Mouse (Mus musculus) neural tube, embryonic 13.5 days (tissue): ENCODE results near the gene Slc35c2. TPM values are rescaled to one million over a fixed set of nuclear protein-coding genes. Genes with fewer than 3 reads are reported as not detected.

Experiments used
- ATAC-seq: fragments of 200-750 bp; cut with Nextera tagmentation; 2 replicates; pipeline ENCODE4 v1.8.0; 2017; ENCODE audit warnings: low read depth, mild to moderate bottlenecking, moderate TSS enrichment, moderate library complexity
- H3K27ac ChIP-seq: fragments of 300-500 bp; sonication (generic); replicated peaks from 2 replicates; pipeline ENCODE4 v1.5.1; 2015; ENCODE audit warnings: moderate library complexity, mild to moderate bottlenecking, inconsistent platforms
- H3K27me3 ChIP-seq: fragments of 300-500 bp; sonication (generic); 2 replicates; pipeline ENCODE4 v1.6.1; 2015; ENCODE audit warnings: mild to moderate bottlenecking, inconsistent platforms
- H3K36me3 ChIP-seq: fragments of 300-500 bp; sonication (generic); 2 replicates; pipeline ENCODE4 v1.6.1; 2015; ENCODE audit warnings: mild to moderate bottlenecking, inconsistent platforms
- H3K4me1 ChIP-seq: fragments of 300-500 bp; sonication (generic); replicated peaks from 2 replicates; pipeline ENCODE4 v1.6.1; 2015; ENCODE audit warnings: inconsistent platforms
- H3K4me2 ChIP-seq: fragments of 300-500 bp; sonication (generic); 2 replicates; pipeline ENCODE4 v1.6.1; 2015; ENCODE audit warnings: inconsistent platforms, mild to moderate bottlenecking, moderate library complexity
- H3K4me3 ChIP-seq: fragments of 300-500 bp; sonication (generic); 2 replicates; pipeline ENCODE4 v1.5.1; 2015; ENCODE audit warnings: mild to moderate bottlenecking, inconsistent platforms
- H3K9ac ChIP-seq: fragments of 300-500 bp; sonication (generic); 2 replicates; pipeline ENCODE4 v1.6.1; 2015; ENCODE audit warnings: moderate library complexity, mild to moderate bottlenecking, inconsistent platforms
- H3K9me3 ChIP-seq: fragments of 300-500 bp; sonication (generic); 2 replicates; pipeline ENCODE4 v1.6.1; 2016; ENCODE audit warnings: inconsistent platforms
- WGBS: fragments of 180-500 bp; shearing (Covaris S2); methylation state at CpG from one replicate; pipeline ENCODE4 v1.1.7; 2015; 5-methylcytosine and 5-hydroxymethylcytosine counted together
- polyA plus RNA-seq: library from polyadenylated mRNA; unstranded; fragments of >200 nt; fragmentation: Nextera tagmentation; extraction: Ambion mirVana; gene quantifications from 2 replicates; pipeline ENCODE4 v1.2.1, GENCODE M21; 2015

Slc35c2 gene
- 51.3 and 57.3 TPM in 2 replicates for polyA plus RNA-seq

DNA sequence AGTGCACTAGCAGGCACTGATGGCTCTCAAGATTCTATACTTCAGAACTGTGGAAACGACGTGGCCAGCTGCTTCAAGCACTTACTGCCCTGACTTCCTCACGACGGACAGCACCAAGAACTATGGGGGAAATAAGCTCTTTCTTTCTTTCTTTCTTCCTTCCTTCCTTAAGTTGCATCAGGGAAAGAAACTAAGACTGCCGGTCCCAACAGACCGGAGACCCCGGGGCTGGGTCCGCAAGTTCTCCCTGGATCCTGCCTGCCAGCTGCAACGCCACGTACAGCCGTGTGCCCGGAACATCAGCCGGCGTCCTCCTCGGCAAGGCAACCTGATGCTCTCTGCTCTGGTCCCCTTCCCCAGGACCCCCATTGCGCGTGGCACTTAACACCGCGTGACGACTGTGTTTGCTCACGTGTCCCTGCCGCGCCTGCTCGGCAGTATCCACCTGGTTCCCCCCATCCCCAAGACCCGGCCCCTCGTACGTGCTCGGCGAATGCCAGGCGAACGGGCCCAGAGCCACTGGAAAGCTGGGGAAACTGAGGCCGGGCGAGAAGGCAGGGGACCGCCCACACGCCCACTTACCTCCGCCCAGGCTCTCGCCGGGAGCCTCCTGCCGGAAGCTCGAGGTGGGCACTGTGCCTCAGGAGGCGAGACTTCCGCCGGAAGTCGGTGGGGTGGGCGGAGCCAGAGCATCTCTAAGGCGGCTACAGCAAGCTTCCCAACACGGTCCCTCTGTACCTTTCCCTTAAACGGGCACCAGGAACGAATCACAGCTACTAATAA is at the start of gene Slc35c2:
TSS of gene Slc35c2 (minus strand) at position 668 of the 783 bp plus-strand sequence.
- peaks cover 43% of the 10 kb centered on the region for H3K36me3 ChIP-seq
- 1% methylated on average over 49 of the region's 49 CpGs for WGBS
- peak within 1 kb of the TSS; percentile 63 for H3K4me3 ChIP-seq
- H3K9ac ChIP-seq = peak within 1 kb of the TSS; percentile 75
- no peaks in the 10 kb centered on the region for H3K27me3 ChIP-seq
- no peaks in the 10 kb centered on the region for H3K9me3 ChIP-seq
- peak within 1 kb of the TSS; percentile 88 for H3K4me2 ChIP-seq
- peak; percentile 95 for ATAC-seq
- peaks cover 33% of the 10 kb centered on the region for H3K4me1 ChIP-seq
- H3K27ac ChIP-seq = peak within 1 kb of the TSS; percentile 82

DNA sequence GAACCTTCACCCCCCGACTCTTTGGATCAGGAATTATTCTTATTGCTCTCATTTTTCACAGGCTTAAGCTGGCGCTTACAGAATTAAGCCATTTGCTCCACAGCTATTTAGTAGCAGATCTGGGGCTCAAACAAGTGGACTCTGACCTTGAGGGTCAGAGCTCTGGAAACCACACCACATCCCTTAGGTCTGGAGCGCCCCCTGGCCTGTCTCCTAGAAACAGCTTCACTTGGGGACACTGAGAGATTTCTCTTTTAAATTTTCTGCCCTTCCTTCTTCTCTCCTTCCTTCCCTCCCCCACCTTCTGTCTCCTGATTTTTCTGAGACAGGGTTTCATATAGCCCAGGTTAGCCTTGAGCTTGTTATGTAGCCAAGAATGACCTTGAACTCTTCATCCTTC is 49.5 kb upstream of the Slc35c2 start:
- peaks cover 6% of the 10 kb centered on the region; the same call in 1 of the 2 replicates for H3K4me1 ChIP-seq
- H3K9me3 ChIP-seq = no peaks in the 10 kb centered on the region
- ATAC-seq = no peak
- H3K27ac ChIP-seq = no peak overlapping the region
- H3K4me2 ChIP-seq = no peak overlapping the region
- H3K36me3 ChIP-seq = no peaks in the 10 kb centered on the region
- peaks cover 10% of the 10 kb centered on the region for H3K27me3 ChIP-seq
- no peak overlapping the region for H3K4me3 ChIP-seq
- WGBS = 35% methylated on average over 3 of the region's 3 CpGs
- no peak overlapping the region for H3K9ac ChIP-seq

DNA sequence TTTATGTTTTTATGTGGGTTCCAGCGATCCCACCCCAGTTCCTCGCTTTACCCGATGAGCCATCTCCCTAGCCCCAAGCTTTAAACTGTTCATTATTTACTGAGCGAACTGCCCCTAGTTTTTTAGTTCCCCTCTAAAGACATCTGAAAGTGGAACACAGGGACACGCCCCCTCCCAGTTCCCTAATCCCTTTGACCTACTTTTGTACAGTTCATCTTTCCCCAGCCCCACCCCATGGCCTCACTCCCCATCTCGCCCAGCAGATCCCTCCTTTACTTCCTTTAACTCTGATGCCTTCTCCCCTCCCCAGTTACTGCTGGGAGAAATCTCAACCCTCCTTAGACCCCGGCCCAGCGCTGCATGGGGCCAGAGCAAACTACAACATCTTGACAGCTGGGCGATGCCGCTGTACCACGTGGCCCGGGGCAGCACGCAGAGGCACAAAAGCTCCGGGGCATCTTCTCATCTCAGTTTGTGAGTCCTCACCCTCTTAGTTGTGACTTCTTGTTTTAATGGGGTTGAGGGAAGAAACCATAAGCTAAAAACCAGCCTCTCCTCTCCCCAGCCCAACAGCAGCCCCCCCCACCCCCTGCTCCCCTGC is 45.0 kb upstream of the Slc35c2 start:
- no peak overlapping the region for H3K4me2 ChIP-seq
- no peaks in the 10 kb centered on the region for H3K36me3 ChIP-seq
- ATAC-seq = no peak
- no peak overlapping the region for H3K4me3 ChIP-seq
- H3K4me1 ChIP-seq = peaks cover 11% of the 10 kb centered on the region
- H3K27me3 ChIP-seq = peaks cover 16% of the 10 kb centered on the region
- no peak overlapping the region for H3K27ac ChIP-seq
- H3K9me3 ChIP-seq = no peaks in the 10 kb centered on the region
- WGBS = 46% methylated on average over 14 of the region's 14 CpGs
- H3K9ac ChIP-seq = no peak overlapping the region

DNA sequence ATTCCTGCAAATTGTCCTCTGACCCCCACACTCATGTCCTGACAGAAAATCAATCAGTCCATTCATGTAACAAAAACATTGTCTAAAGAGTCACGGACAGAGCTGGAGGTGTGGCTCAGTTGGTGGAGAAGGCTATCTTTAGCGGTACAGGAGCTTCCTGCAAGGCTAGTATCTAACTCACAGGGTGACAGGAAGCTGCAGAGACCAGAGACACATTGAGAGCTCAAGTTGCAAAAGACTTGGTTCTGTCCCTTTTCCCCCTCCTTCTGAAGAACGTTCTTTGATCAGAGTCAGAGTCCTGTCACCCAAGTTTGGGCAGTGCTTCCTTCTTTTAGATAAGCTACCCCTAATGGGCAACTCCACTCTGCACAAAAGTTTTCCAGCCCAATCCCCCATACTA is 42.0 kb upstream of the Slc35c2 start:
- Histone ChIP-seq H3K36me3 (no peaks in the 10 kb centered on the region), H3K9me3 (no peaks in the 10 kb centered on the region), H3K4me1 (peaks cover 26% of the 10 kb centered on the region), H3K9ac (no peak overlapping the region), H3K4me3 (no peak overlapping the region), H3K27ac (no peak overlapping the region), H3K27me3 (peaks cover 16% of the 10 kb centered on the region), H3K4me2 (no peak overlapping the region)
- 51% methylated on average over 3 of the region's 3 CpGs for WGBS
- no peak for ATAC-seq

DNA sequence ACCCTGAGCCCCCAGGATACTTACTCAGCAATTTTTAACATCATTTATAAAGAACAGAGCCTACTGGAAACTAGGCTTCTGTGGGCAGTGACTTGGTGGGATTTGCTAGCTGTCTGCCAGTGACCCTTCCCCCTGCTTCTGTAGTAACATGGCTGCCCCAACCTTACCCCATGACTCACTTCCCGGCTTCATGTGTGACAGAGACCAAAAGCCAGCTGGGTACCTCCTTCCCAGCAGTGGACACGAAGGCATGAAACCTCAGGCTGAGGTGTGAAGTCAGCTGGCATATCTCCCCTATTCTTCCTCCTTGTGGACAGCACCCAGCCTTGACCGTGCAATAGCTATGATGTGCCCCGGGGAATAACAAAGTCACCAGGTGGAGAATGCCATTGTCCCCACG is 41.1 kb upstream of the Slc35c2 start:
- H3K27ac ChIP-seq = no peak overlapping the region
- 83% methylated on average over 5 of the region's 5 CpGs for WGBS

DNA sequence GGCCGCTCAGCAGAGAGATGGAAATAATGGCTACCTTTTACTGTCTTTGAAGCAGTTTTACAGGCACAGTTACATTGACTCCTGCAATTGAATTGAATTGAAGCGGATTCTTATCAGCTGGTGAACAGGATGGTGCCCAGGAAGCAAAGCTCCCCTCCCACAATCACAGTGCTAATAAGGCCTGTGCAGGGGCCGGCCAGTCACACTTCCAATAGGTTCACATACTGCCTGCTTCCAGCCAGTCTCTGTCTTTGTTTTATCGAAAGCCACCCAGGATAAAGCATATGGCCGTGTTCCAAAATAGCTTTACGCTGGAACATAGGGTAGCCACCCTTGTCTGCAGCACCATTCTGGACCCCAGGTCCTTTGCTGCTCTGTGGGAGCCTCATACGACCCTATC is 39.7 kb upstream of the Slc35c2 start:
- Histone ChIP-seq H3K4me2 (peak overlapping the region; percentile 98), H3K9me3 (no peaks in the 10 kb centered on the region), H3K4me1 (peaks cover 42% of the 10 kb centered on the region), H3K9ac (peak overlapping the region; percentile 73), H3K36me3 (no peaks in the 10 kb centered on the region), H3K4me3 (peak overlapping the region; percentile 94), H3K27ac (peak overlapping the region; percentile 94), H3K27me3 (peaks cover 18% of the 10 kb centered on the region)
- no peak for ATAC-seq
- 13% methylated on average over 7 of the region's 7 CpGs for WGBS

More for the DNA sequence above, 41.1 kb upstream of the Slc35c2 start:
- no peak overlapping the region for H3K9ac ChIP-seq
- peaks cover 36% of the 10 kb centered on the region for H3K4me1 ChIP-seq
- no peak overlapping the region for H3K4me3 ChIP-seq
- no peaks in the 10 kb centered on the region for H3K9me3 ChIP-seq
- H3K27me3 ChIP-seq = peaks cover 23% of the 10 kb centered on the region
- ATAC-seq = no peak
- H3K4me2 ChIP-seq = no peak overlapping the region
- no peaks in the 10 kb centered on the region for H3K36me3 ChIP-seq

DNA sequence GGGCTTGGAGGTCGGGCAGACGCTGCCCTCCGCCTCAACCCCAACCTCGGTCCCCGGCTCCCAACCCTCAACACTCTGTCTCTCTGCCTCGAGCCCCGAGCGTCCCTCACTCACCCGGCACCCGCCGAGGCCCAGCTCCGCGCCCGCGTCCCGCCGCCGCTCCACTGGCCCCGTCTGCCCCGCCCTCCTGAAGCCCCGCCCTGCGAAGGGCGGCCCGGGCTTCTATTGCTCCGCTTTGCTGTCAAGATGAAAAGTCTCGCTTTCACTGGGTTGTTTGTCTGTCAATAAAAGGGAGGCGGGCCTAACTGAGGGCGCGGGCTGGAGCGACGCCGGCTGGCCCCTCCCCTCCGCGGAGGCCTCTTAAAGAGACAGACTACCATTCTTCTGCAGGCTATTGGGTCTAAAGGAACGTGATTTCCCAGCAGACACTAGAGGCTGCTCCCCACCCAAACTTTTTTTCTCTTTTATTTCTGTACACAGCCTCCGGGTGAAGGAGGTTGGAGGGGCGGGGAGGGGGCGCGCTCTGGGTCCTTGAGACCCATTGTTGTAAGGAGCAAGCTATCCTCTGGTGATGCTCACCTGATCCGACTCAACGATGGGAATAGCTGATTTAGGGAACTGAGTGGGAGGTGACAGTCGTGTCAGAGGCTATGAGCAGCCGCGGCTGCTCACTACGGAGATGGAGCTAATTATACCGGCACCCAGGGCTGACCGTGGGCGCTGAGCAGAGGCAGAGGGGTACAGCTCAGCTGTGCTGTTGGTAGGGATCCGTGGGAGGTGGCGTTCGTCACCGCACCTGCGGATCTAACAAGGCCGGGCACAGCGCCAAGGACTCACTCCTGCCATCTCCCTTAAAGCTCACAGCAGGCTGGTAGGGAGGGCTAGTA is 38.9 kb upstream of the Slc35c2 start, which contains the start of gene Elmo2:
TSS of gene Elmo2 (minus strand) at position 176 of the 887 bp plus-strand sequence.
- H3K9me3 ChIP-seq = no peaks in the 10 kb centered on the region
- H3K4me1 ChIP-seq = peaks cover 51% of the 10 kb centered on the region
- H3K27ac ChIP-seq = peak within 1 kb of the TSS; percentile 94
- peak within 1 kb of the TSS; percentile 96 for H3K9ac ChIP-seq
- peak within 1 kb of the TSS; percentile 98 for H3K4me2 ChIP-seq
- no peaks in the 10 kb centered on the region for H3K36me3 ChIP-seq
- ATAC-seq = peak; percentile 95
- WGBS = under 1% methylated on average over 55 of the region's 55 CpGs
- peaks cover 20% of the 10 kb centered on the region for H3K27me3 ChIP-seq
- H3K4me3 ChIP-seq = peak within 1 kb of the TSS; percentile 94

DNA sequence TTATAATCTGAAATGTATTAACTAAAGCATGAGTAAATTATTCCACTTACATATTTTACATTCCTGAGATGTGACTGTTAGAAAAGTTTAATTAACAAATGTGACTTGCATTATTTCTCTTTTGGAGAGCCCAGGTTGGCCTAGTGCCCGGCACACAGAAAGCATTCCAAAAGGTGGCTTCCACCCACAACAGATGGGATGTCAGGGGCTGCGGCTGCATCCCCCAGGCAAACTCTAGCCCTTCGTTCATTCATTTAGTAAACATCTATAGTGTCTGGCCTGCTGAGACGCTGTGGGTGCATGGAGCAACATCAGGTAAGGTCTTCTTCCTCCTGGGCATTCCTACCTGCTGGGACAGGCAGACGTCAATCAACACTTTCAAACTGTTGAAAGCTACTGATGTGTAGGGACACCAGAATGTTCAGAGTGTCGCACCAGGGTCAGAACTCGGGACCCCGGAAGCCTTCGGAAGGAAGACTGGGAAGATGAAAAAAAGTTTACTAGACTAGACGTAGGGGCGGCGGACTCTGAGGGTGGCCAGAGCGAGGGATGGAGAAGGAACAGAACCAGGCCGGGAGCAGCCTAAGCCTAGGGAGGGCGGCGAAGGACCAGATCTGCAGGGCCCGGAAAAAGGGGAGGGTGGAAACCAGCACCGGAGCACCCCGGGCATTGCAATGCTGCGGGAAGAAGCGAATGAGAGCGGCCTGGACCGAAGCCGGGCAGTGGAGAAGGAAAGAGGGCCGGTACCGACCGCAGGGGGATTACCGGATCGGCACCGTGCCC is 38.0 kb upstream of the Slc35c2 start:
- peak overlapping the region; percentile 94 for H3K4me3 ChIP-seq
- peak; percentile 51 for ATAC-seq
- no peaks in the 10 kb centered on the region for H3K36me3 ChIP-seq
- peaks cover 24% of the 10 kb centered on the region for H3K27me3 ChIP-seq
- no peaks in the 10 kb centered on the region for H3K9me3 ChIP-seq
- under 1% methylated on average over 30 of the region's 30 CpGs for WGBS
- H3K27ac ChIP-seq = peak overlapping the region; percentile 75
- peaks cover 59% of the 10 kb centered on the region for H3K4me1 ChIP-seq
- H3K4me2 ChIP-seq = peak overlapping the region; percentile 98
- peak overlapping the region; percentile 96 for H3K9ac ChIP-seq

DNA sequence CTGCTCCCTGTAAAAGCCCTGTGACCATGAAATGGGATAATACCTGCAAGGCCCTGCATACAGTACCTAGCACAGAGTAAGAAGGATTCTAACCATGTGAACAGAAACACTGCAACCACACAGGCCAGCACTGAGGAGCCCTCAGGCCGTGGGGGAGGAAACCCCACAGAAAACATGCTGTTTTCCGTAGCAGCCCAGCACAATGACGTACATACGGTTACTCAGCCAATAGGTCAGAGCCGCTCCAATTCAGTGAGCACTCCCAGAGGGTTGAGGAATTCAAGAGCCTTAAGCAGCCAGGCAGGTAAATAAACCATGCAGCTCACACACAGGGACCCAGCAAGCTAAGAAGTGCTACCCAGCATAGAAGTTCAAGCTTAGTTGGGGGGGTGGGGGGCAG is 36.3 kb upstream of the Slc35c2 start:
- H3K9me3 ChIP-seq = no peaks in the 10 kb centered on the region
- no peak overlapping the region for H3K27ac ChIP-seq
- peaks cover 26% of the 10 kb centered on the region for H3K27me3 ChIP-seq
- no peaks in the 10 kb centered on the region for H3K36me3 ChIP-seq
- peaks cover 74% of the 10 kb centered on the region for H3K4me1 ChIP-seq
- peak overlapping the region; percentile 96; the same call in 1 of the 2 replicates for H3K9ac ChIP-seq
- no peak for ATAC-seq
- peak overlapping the region; percentile 98 for H3K4me2 ChIP-seq
- WGBS = 21% methylated on average over 5 of the region's 5 CpGs
- H3K4me3 ChIP-seq = no peak overlapping the region

DNA sequence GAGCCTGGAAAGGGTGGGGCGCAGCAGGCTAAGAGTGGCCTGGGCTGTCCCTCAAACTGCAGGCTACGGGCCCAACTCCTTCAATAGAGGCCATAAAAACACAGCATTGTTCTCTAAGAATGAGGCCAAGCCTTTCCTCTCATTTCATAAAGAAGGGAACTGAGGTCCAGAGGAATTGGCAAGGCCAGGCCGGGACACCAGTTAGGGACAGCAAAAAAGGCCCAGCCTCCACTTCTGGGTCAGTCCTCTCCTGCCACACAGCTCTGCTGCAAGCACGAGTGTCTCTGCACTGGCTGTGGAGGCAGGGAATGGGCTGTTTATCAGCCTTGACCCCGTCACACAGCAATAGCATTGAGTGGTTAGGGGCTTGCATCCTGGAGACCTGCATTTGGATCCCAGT is 35.8 kb upstream of the Slc35c2 start:
- H3K9me3 ChIP-seq = no peaks in the 10 kb centered on the region
- 29% methylated on average over 5 of the region's 5 CpGs for WGBS
- no peak overlapping the region; the same call in 1 of the 2 replicates for H3K9ac ChIP-seq
- H3K4me3 ChIP-seq = no peak overlapping the region
- H3K4me1 ChIP-seq = peaks cover 79% of the 10 kb centered on the region
- no peak for ATAC-seq
- peak overlapping the region; percentile 98 for H3K4me2 ChIP-seq
- H3K27ac ChIP-seq = no peak overlapping the region
- no peaks in the 10 kb centered on the region for H3K36me3 ChIP-seq
- peaks cover 24% of the 10 kb centered on the region for H3K27me3 ChIP-seq
